Mouse (Mus musculus) embryo, embryonic 11 days (tissue): ENCODE measurements around the gene Fbxw2.
"Not testable (repeated sequence)": the region's sequence is repeated elsewhere in the genome, so short reads cannot be mapped to it uniquely, and the experiment has no call there.

ENCODE experiments used
- DNase-seq: peaks from one replicate; pipeline ENCODE4 v3.0.0-alpha.2; 2015

Gene Fbxw2

GRCm38 (mm10) chr2:34771368-34772226 lies 54.5 kb downstream of the Fbxw2 start, which contains the start of gene Hspa5:
Hspa5 (plus strand) TSS chr2:34771970.
- peak; percentile 100 for DNase-seq

GRCm38 (mm10) chr2:34770951-34771350 lies 55.2 kb downstream of the Fbxw2 start:
- no peak for DNase-seq

- no peak for DNase-seq
Observed at GRCm38 (mm10) chr2:34770049-34770448, 56.1 kb downstream of the Fbxw2 start.

GRCm38 (mm10) chr2:34764801-34765200 lies 61.3 kb downstream of the Fbxw2 start:
- DNase-seq: no peak

GRCm38 (mm10) chr2:34762872-34763271 lies 63.2 kb downstream of the Fbxw2 start:
- no peak for DNase-seq

GRCm38 (mm10) chr2:34762174-34762573 lies 63.9 kb downstream of the Fbxw2 start:
- DNase-seq: no peak

GRCm38 (mm10) chr2:34761272-34761671 lies 64.8 kb downstream of the Fbxw2 start:
- not testable (repeated sequence) for DNase-seq

GRCm38 (mm10) chr2:34757341-34757740 lies 68.8 kb downstream of the Fbxw2 start:
- DNase-seq: no peak

GRCm38 (mm10) chr2:34754551-34755358 lies 71.4 kb downstream of the Fbxw2 start, which contains the start of gene Gapvd1:
Gapvd1 (minus strand) TSS chr2:34755232.
- DNase-seq: peak; percentile 74
